Mouse (Mus musculus): ENCODE data around the gene Ntrk2.

GRCm38 (mm10) chr13:59145677-59146555 is 339.5 kb downstream of the Ntrk2 start:
- TF ChIP-seq POLR2A (IDR thresholded peaks at IDR 0.05; ENCODE audit: borderline replicate concordance, extremely low read depth, insufficient read depth, insufficient read length, poor library complexity, severe bottlenecking) (no peak), CTCF (IDR thresholded peaks at IDR 0.05; ENCODE audit: borderline replicate concordance, extremely low read depth, insufficient read depth, insufficient read length) (no peak)
